Mouse (Mus musculus): Measurements from ENCODE around the gene Vps53. TPM values are rescaled to one million over a fixed set of nuclear protein-coding genes. Genes with fewer than 3 reads are reported as not detected.

Vps53 gene
- polyA plus RNA-seq, 1 experiment from 2014 or later, result 61.4 TPM

- peaks cover 63% of the 10 kb centered on the region for H3K36me3 ChIP-seq
- H3K4me2 ChIP-seq (replicated peaks), result no peak overlapping the region
- H3K9me3 ChIP-seq, result no peaks in the 10 kb centered on the region
- H3K27me3 ChIP-seq, result no peaks in the 10 kb centered on the region
- no peak overlapping the region for H3K27ac ChIP-seq
- no peak overlapping the region for H3K9ac ChIP-seq (replicated peaks)
- H3K4me1 ChIP-seq (replicated peaks), result no peaks in the 10 kb centered on the region
- ATAC-seq, result no peak
- H3K4me3 ChIP-seq (replicated peaks), result no peak overlapping the region
- 84% methylated on average over 7 of the region's 7 CpGs for WGBS
Observed at GRCm38 (mm10) chr11:76135641-76136437, 43.6 kb downstream of the Vps53 start.

GRCm38 (mm10) chr11:76130859-76131258, 48.6 kb downstream of the Vps53 start:
- no peaks in the 10 kb centered on the region for H3K9me3 ChIP-seq
- peaks cover 54% of the 10 kb centered on the region for H3K36me3 ChIP-seq
- H3K27me3 ChIP-seq, result no peaks in the 10 kb centered on the region
- H3K4me2 ChIP-seq (replicated peaks), result no peak overlapping the region
- H3K9ac ChIP-seq (replicated peaks), result no peak overlapping the region
- no peaks in the 10 kb centered on the region for H3K4me1 ChIP-seq (replicated peaks)
- no peak for ATAC-seq
- H3K4me3 ChIP-seq (replicated peaks), result no peak overlapping the region
- WGBS, result 85% methylated on average over 5 of the region's 5 CpGs
- H3K27ac ChIP-seq, result no peak overlapping the region

- Histone ChIP-seq H3K36me3 (peaks cover 52% of the 10 kb centered on the region), H3K4me1 (replicated peaks) (no peaks in the 10 kb centered on the region), H3K27ac (no peak overlapping the region), H3K27me3 (no peaks in the 10 kb centered on the region), H3K9ac (replicated peaks) (no peak overlapping the region), H3K9me3 (no peaks in the 10 kb centered on the region), H3K4me2 (replicated peaks) (no peak overlapping the region), H3K4me3 (replicated peaks) (no peak overlapping the region)
- WGBS, result 86% methylated on average over 8 of the region's 8 CpGs
- no peak for ATAC-seq
Observed at GRCm38 (mm10) chr11:76125386-76125785, 54.1 kb downstream of the Vps53 start.

GRCm38 (mm10) chr11:76123517-76123916, 55.9 kb downstream of the Vps53 start:
- Histone ChIP-seq H3K4me1 (replicated peaks) (no peaks in the 10 kb centered on the region), H3K4me3 (replicated peaks) (no peak overlapping the region), H3K4me2 (replicated peaks) (no peak overlapping the region), H3K9ac (replicated peaks) (no peak overlapping the region), H3K36me3 (peaks cover 61% of the 10 kb centered on the region), H3K27ac (no peak overlapping the region), H3K27me3 (no peaks in the 10 kb centered on the region), H3K9me3 (no peaks in the 10 kb centered on the region)
- WGBS, result 96% methylated on average over 1 of the region's 1 CpGs
- no peak for ATAC-seq

- no peak overlapping the region for H3K9ac ChIP-seq (replicated peaks)
- H3K27ac ChIP-seq, result no peak overlapping the region
- peaks cover 66% of the 10 kb centered on the region for H3K36me3 ChIP-seq
- H3K4me1 ChIP-seq (replicated peaks), result no peaks in the 10 kb centered on the region
- H3K27me3 ChIP-seq, result no peaks in the 10 kb centered on the region
- no peak overlapping the region for H3K4me3 ChIP-seq (replicated peaks)
- no peaks in the 10 kb centered on the region for H3K9me3 ChIP-seq
- ATAC-seq, result no peak
- H3K4me2 ChIP-seq (replicated peaks), result no peak overlapping the region
- WGBS, result 86% methylated on average over 2 of the region's 2 CpGs
Observed at GRCm38 (mm10) chr11:76122571-76122970, 56.9 kb downstream of the Vps53 start.

GRCm38 (mm10) chr11:76121086-76121485, 58.4 kb downstream of the Vps53 start:
- Histone ChIP-seq H3K27ac (no peak overlapping the region), H3K4me1 (replicated peaks) (no peaks in the 10 kb centered on the region), H3K27me3 (no peaks in the 10 kb centered on the region), H3K36me3 (peaks cover 79% of the 10 kb centered on the region), H3K4me2 (replicated peaks) (no peak overlapping the region), H3K9ac (replicated peaks) (no peak overlapping the region), H3K9me3 (no peaks in the 10 kb centered on the region), H3K4me3 (replicated peaks) (no peak overlapping the region)
- 95% methylated on average over 4 of the region's 4 CpGs for WGBS
- no peak for ATAC-seq

- Histone ChIP-seq H3K4me2 (replicated peaks) (no peak overlapping the region), H3K9me3 (no peaks in the 10 kb centered on the region), H3K27ac (no peak overlapping the region), H3K27me3 (no peaks in the 10 kb centered on the region), H3K4me1 (replicated peaks) (no peaks in the 10 kb centered on the region), H3K9ac (replicated peaks) (no peak overlapping the region), H3K4me3 (replicated peaks) (no peak overlapping the region), H3K36me3 (peaks cover 77% of the 10 kb centered on the region)
- no peak for ATAC-seq
- WGBS, result 79% methylated on average over 10 of the region's 10 CpGs
Observed at GRCm38 (mm10) chr11:76120407-76120901, 59.0 kb downstream of the Vps53 start.

GRCm38 (mm10) chr11:76110416-76110815, 69.0 kb downstream of the Vps53 start:
- Histone ChIP-seq H3K36me3 (peaks cover 58% of the 10 kb centered on the region), H3K4me3 (replicated peaks) (no peak overlapping the region), H3K9ac (replicated peaks) (no peak overlapping the region), H3K9me3 (no peaks in the 10 kb centered on the region), H3K4me2 (replicated peaks) (no peak overlapping the region), H3K27ac (no peak overlapping the region), H3K27me3 (no peaks in the 10 kb centered on the region), H3K4me1 (replicated peaks) (no peaks in the 10 kb centered on the region)
- 95% methylated on average over 3 of the region's 3 CpGs for WGBS
- no peak for ATAC-seq

- no peak overlapping the region for H3K27ac ChIP-seq
- no peaks in the 10 kb centered on the region for H3K9me3 ChIP-seq
- no peaks in the 10 kb centered on the region for H3K27me3 ChIP-seq
- no peak overlapping the region for H3K4me3 ChIP-seq (replicated peaks)
- ATAC-seq, result no peak
- WGBS, result 93% methylated on average over 11 of the region's 11 CpGs
- H3K9ac ChIP-seq (replicated peaks), result no peak overlapping the region
- H3K4me1 ChIP-seq (replicated peaks), result no peaks in the 10 kb centered on the region
- peaks cover 37% of the 10 kb centered on the region for H3K36me3 ChIP-seq
- no peak overlapping the region for H3K4me2 ChIP-seq (replicated peaks)
Observed at GRCm38 (mm10) chr11:76106551-76107496, 72.6 kb downstream of the Vps53 start.

- Histone ChIP-seq H3K4me3 (replicated peaks) (no peak overlapping the region), H3K36me3 (peaks cover 45% of the 10 kb centered on the region), H3K27me3 (no peaks in the 10 kb centered on the region), H3K4me2 (replicated peaks) (no peak overlapping the region), H3K27ac (no peak overlapping the region), H3K9ac (replicated peaks) (no peak overlapping the region), H3K4me1 (replicated peaks) (no peaks in the 10 kb centered on the region), H3K9me3 (no peaks in the 10 kb centered on the region)
- no peak for ATAC-seq
Observed at GRCm38 (mm10) chr11:76101154-76101553, 78.3 kb downstream of the Vps53 start.

- no peaks in the 10 kb centered on the region for H3K9me3 ChIP-seq
- no peaks in the 10 kb centered on the region for H3K4me1 ChIP-seq (replicated peaks)
- no peak overlapping the region for H3K4me3 ChIP-seq (replicated peaks)
- H3K27me3 ChIP-seq, result no peaks in the 10 kb centered on the region
- peaks cover 39% of the 10 kb centered on the region for H3K36me3 ChIP-seq
- no peak for ATAC-seq
- 80% methylated on average over 4 of the region's 4 CpGs for WGBS
- H3K4me2 ChIP-seq (replicated peaks), result no peak overlapping the region
- no peak overlapping the region for H3K27ac ChIP-seq
- H3K9ac ChIP-seq (replicated peaks), result no peak overlapping the region
Observed at GRCm38 (mm10) chr11:76099193-76099975, 80.1 kb downstream of the Vps53 start.
